Mouse (Mus musculus): ENCODE data around the gene Luc7l2.

DNA sequence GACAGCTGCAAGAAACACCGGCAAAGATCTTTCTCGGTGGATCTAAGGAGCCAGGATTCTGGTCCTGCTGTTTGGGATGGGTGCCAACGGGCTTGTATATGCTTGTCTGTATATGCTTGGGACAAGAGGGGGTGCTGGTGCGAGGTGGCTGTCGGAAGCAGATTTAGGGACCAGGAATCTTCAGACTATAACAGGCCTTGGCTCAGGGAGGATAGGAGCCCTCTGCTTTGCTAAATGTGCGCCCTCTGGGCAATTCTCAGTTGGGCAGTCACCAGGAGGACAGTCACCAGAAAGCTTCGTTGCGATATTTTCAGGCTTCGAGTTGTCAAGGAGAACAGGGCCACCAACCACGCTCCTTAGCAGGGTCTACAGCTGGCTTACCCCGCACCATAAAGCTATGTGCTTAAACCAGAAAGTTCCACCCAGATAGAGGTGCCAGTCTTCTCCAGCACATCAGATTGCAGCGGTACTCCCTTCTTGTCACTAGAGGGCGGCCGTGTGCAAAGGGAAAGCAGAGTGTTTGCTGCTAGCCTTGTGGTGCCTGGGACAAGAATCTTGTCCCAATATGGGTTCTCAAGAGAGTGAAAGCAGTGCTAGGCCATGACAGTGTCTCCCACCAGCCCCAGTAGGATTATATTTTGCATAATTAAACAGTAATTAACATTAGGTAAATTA is 99.3 kb downstream of the Luc7l2 start:
- TF ChIP-seq CTCF (IDR thresholded peaks at IDR 0.05; ENCODE audit: low read depth) (peak; percentile 96), EP300 (IDR thresholded peaks at IDR 0.05; ENCODE audit: low read depth) (no peak)

All from heart, postnatal 0 days (tissue).